Mouse (Mus musculus): ENCODE results near the gene Tas2r130. TPM values are rescaled to one million over a fixed set of nuclear protein-coding genes. Genes with fewer than 3 reads are reported as not detected.
"Not testable (repeated sequence)": the region's sequence is repeated elsewhere in the genome, so short reads cannot be mapped to it uniquely, and the experiment has no call there.

Tas2r130 gene
- not detected for total RNA-seq (2021)
- long read RNA-seq, experiment 1 = 0 reads
- long read RNA-seq, experiment 2 = 0 reads

GRCm38 (mm10) chr6:131630812-131631211, at the start of gene Tas2r130:
TSS of gene Tas2r130 (minus strand) at chr6:131630912.
- DNase-seq = no peak

- no peak for DNase-seq
These were observed 48.1 kb upstream of the Tas2r130 start, which contains the start of gene Tas2r106 for GRCm38 (mm10) chr6:131678786-131679185. TSS of gene Tas2r106 (minus strand) at chr6:131678886.

- no peak for DNase-seq
These were observed 29.3 kb upstream of the Tas2r130 start, which contains the start of gene Tas2r107 for GRCm38 (mm10) chr6:131660049-131660448. TSS of gene Tas2r107 (minus strand) at chr6:131660149.

GRCm38 (mm10) chr6:131609956-131610355, 20.8 kb downstream of the Tas2r130 start:
- not testable (repeated sequence) for DNase-seq

GRCm38 (mm10) chr6:131604821-131605220, 25.9 kb downstream of the Tas2r130 start:
- DNase-seq = no peak

Other genes starting within 250 kb of the Tas2r130 start
- gene Ybx3, start 242.4 kb downstream of the Tas2r130 start, total RNA-seq (2021) = 100 to 1,000 TPM; 200 to 230 TPM
- gene 5430401F13Rik, start 144.5 kb downstream of the Tas2r130 start, total RNA-seq (2021) = not detected
- not detected for gene Gm6619, start 144.5 kb downstream of the Tas2r130 start, total RNA-seq (2021)
- not detected for gene Tas2r107, start 29.2 kb upstream of the Tas2r130 start, total RNA-seq (2021)
- gene Tas2r106, start 48.0 kb upstream of the Tas2r130 start, total RNA-seq (2021) = not detected
- not detected for gene Tas2r104, start 54.8 kb upstream of the Tas2r130 start, total RNA-seq (2021)
- gene Tas2r105, start 56.6 kb upstream of the Tas2r130 start, total RNA-seq (2021) = not detected
- gene Tas2r114, start 59.2 kb upstream of the Tas2r130 start, total RNA-seq (2021) = not detected

Data from adrenal gland, postnatal 36 days (tissue).